In genomic region chr5:24596519-24597171, GRCm38 (mm10) we compare ENCODE assay signal across 8 mouse cellular contexts. TPM values are rescaled to one million over a fixed set of nuclear protein-coding genes. Genes with fewer than 3 reads are reported as not detected.
A peak's percentile ranks its signal among the peaks of the same experiment; 100 is the strongest.
DNase-seq lines count a peak whose midpoint lies in the region; ATAC-seq and TF ChIP-seq lines count a peak whose summit lies in the region.
"Had no signal": no experiment of that assay in that cellular context is flagged by ENCODE, and none has a peak within 500 bp of the region (broad histone marks: within the 10 kb centered on the region; RNA-seq: fewer than 3 reads in every experiment).

No protein-coding gene starts in this region.

- no peaks in the 10 kb centered on the region for H3K36me3 ChIP-seq in thymus, adult 2 months (ENCODE audit: control insufficient read depth, insufficient read depth, low read length)
- H3K36me3 ChIP-seq in embryonic facial prominence, embryonic 11.5 days (replicated peaks; ENCODE audit: control insufficient read depth, insufficient read depth, low read depth, low read length) = peaks cover 2% of the 10 kb centered on the region
- H3K36me3 ChIP-seq in hindbrain, embryonic 11.5 days (ENCODE audit: control insufficient read depth, insufficient read depth, low read length) = no peaks in the 10 kb centered on the region; the same call in 1 of the 2 replicates
- peaks cover 44% of the 10 kb centered on the region for H3K36me3 ChIP-seq in neural tube, embryonic 13.5 days

- intact Hi-C loops in left cerebral cortex, postnatal 36 days (cut with DNase I) = loop anchor here (5.0 kb wide), 1 partner anchor 109 kb away; no protein-coding TSS in a partner anchor

- DNase-seq in thymus, adult 2 months = no peak
- no peak for DNase-seq in thymus, postnatal 14 days
- DNase-seq in embryonic facial prominence, embryonic 11.5 days (ENCODE audit: low spot score) = peak; percentile 72
- peak; percentile 71 for DNase-seq in hindbrain, embryonic 11.5 days (ENCODE audit: low spot score)
- peak; percentile 78 to 79 for DNase-seq in left cerebral cortex, postnatal 36 days (ENCODE audit: low spot score in 2 of 2)
- DNase-seq in gastrocnemius, postnatal 10 days = no peak

- TF ChIP-seq POLR2A in thymus, adult 2 months (IDR thresholded peaks at IDR 0.05; ENCODE audit: control insufficient read depth, extremely low read depth, insufficient read depth, low read length, poor library complexity) = no peak

- H3K4me1 ChIP-seq in thymus, adult 2 months (replicated peaks; ENCODE audit: control insufficient read depth, insufficient read depth, low read length) = peaks cover 20% of the 10 kb centered on the region; the same call in 1 of the 2 replicates
- H3K4me1 ChIP-seq in embryonic facial prominence, embryonic 11.5 days (ENCODE audit: control insufficient read depth, insufficient read depth, low read length) = peaks cover 3% of the 10 kb centered on the region
- peaks cover 36% of the 10 kb centered on the region for H3K4me1 ChIP-seq in hindbrain, embryonic 11.5 days (replicated peaks; ENCODE audit: control insufficient read depth, insufficient read depth, low read length)
- H3K4me1 ChIP-seq in neural tube, embryonic 13.5 days (replicated peaks) = peaks cover 79% of the 10 kb centered on the region

- 5% methylated on average over 11 of the region's 11 CpGs for WGBS in thymus, adult 2 months
- 22% methylated on average over 11 of the region's 11 CpGs for WGBS in embryonic facial prominence, embryonic 11.5 days
- WGBS in hindbrain, embryonic 11.5 days = 15% methylated on average over 11 of the region's 11 CpGs
- 4% methylated on average over 11 of the region's 11 CpGs for WGBS in neural tube, embryonic 13.5 days

- H3K9ac ChIP-seq in embryonic facial prominence, embryonic 11.5 days (replicated peaks; ENCODE audit: low read length) = no peak overlapping the region
- peak overlapping the region; percentile 33 for H3K9ac ChIP-seq in hindbrain, embryonic 11.5 days (ENCODE audit: low read depth, low read length)
- H3K9ac ChIP-seq in neural tube, embryonic 13.5 days = peak overlapping the region; percentile 62

- peaks cover 10% of the 10 kb centered on the region; the same call in 1 of the 2 replicates for H3K27me3 ChIP-seq in thymus, adult 2 months (ENCODE audit: control insufficient read depth, insufficient read depth, low read length)
- peaks cover 5% of the 10 kb centered on the region for H3K27me3 ChIP-seq in embryonic facial prominence, embryonic 11.5 days (ENCODE audit: control insufficient read depth, insufficient read depth, low read length)
- peaks cover 12% of the 10 kb centered on the region for H3K27me3 ChIP-seq in hindbrain, embryonic 11.5 days (ENCODE audit: control insufficient read depth, insufficient read depth, low read length)
- H3K27me3 ChIP-seq in neural tube, embryonic 13.5 days = peaks cover 4% of the 10 kb centered on the region; the same call in 1 of the 2 replicates

- no peak overlapping the region for H3K4me2 ChIP-seq in embryonic facial prominence, embryonic 11.5 days (ENCODE audit: low read depth, low read length)
- peak overlapping the region; percentile 25 for H3K4me2 ChIP-seq in hindbrain, embryonic 11.5 days (replicated peaks; ENCODE audit: low read depth, low read length)
- peak overlapping the region; percentile 48 for H3K4me2 ChIP-seq in neural tube, embryonic 13.5 days

- ATAC-seq in embryonic facial prominence, embryonic 11.5 days (replicated peaks; ENCODE audit: insufficient number of reproducible peaks, low FRiP score, low TSS enrichment, low read depth) = 0 out of 2 replicates have a peak, but pooled peaks have one; percentile 9
- ATAC-seq in hindbrain, embryonic 11.5 days (ENCODE audit: low FRiP score) = peak; percentile 41
- ATAC-seq in neural tube, embryonic 13.5 days (ENCODE audit: low read depth) = peak; percentile 49

- H3K27ac ChIP-seq in thymus, adult 2 months (ENCODE audit: control insufficient read depth, insufficient read depth, low read length) = no peak overlapping the region
- peak overlapping the region; percentile 38; the same call in 1 of the 2 replicates for H3K27ac ChIP-seq in embryonic facial prominence, embryonic 11.5 days (replicated peaks; ENCODE audit: low read depth, low read length)
- H3K27ac ChIP-seq in hindbrain, embryonic 11.5 days (ENCODE audit: low read depth, low read length) = peak overlapping the region; percentile 85
- peak overlapping the region; percentile 91 for H3K27ac ChIP-seq in neural tube, embryonic 13.5 days (replicated peaks)

- no peaks in the 10 kb centered on the region for H3K9me3 ChIP-seq in embryonic facial prominence, embryonic 11.5 days (replicated peaks; ENCODE audit: control insufficient read depth, low read length)
- H3K9me3 ChIP-seq in hindbrain, embryonic 11.5 days (ENCODE audit: control insufficient read depth, low read length) = no peaks in the 10 kb centered on the region
- H3K9me3 ChIP-seq in neural tube, embryonic 13.5 days = no peaks in the 10 kb centered on the region

- no peak for TF ChIP-seq CTCF in thymus, adult 2 months (IDR thresholded peaks at IDR 0.05; ENCODE audit: borderline replicate concordance, control insufficient read depth, extremely low read depth, insufficient read depth, low read length, poor library complexity)

- peak overlapping the region; percentile 5; the same call in 1 of the 2 replicates for H3K4me3 ChIP-seq in thymus, adult 2 months (ENCODE audit: control insufficient read depth, insufficient read depth, low read length)
- H3K4me3 ChIP-seq in embryonic facial prominence, embryonic 11.5 days (ENCODE audit: low read depth, low read length) = no peak overlapping the region
- H3K4me3 ChIP-seq in hindbrain, embryonic 11.5 days (ENCODE audit: low read depth, low read length) = no peak overlapping the region
- peak overlapping the region; percentile 21 for H3K4me3 ChIP-seq in neural tube, embryonic 13.5 days

RNA-seq across cellular contexts. Expression of gene Chpf2, which starts 10.1 kb away (rescaled TPM):
- polyA plus RNA-seq in thymus, adult 2 months (2012; rRNA removed) = 53.5 and 55.5 TPM in 2 replicates
- polyA plus RNA-seq in embryonic facial prominence, embryonic 11.5 days (2014; fragmentation: Nextera tagmentation; extraction: Ambion mirVana) = 6.4 and 7.1 TPM in 2 replicates
- 8.6 and 8.7 TPM in 2 replicates for polyA plus RNA-seq in hindbrain, embryonic 11.5 days (2014; fragmentation: Nextera tagmentation; extraction: Ambion mirVana)
- 10 to 100 TPM; 69.2 to 76.9 TPM for total RNA-seq in left cerebral cortex, postnatal 36 days (2021)
- 19.1 and 19.9 TPM in 2 replicates for polyA plus RNA-seq in neural tube, embryonic 13.5 days (2015; fragmentation: Nextera tagmentation; extraction: Ambion mirVana)
- total RNA-seq in gastrocnemius, postnatal 10 days (2021) = 10 to 100 TPM; 19.6 to 29.4 TPM

RNA-seq across cellular contexts. Expression of gene Abcf2, which starts 19.4 kb away (rescaled TPM):
- polyA plus RNA-seq in thymus, adult 2 months (2012; rRNA removed) = 117 and 121 TPM in 2 replicates
- 148 and 159 TPM in 2 replicates for polyA plus RNA-seq in embryonic facial prominence, embryonic 11.5 days (2014; fragmentation: Nextera tagmentation; extraction: Ambion mirVana)
- polyA plus RNA-seq in hindbrain, embryonic 11.5 days (2014; fragmentation: Nextera tagmentation; extraction: Ambion mirVana) = 121 and 136 TPM in 2 replicates
- 10 to 100 TPM; 85.2 to 90.3 TPM for total RNA-seq in left cerebral cortex, postnatal 36 days (2021)
- 91.2 and 99.1 TPM in 2 replicates for polyA plus RNA-seq in neural tube, embryonic 13.5 days (2015; fragmentation: Nextera tagmentation; extraction: Ambion mirVana)
- total RNA-seq in gastrocnemius, postnatal 10 days (2021) = 10 to 100 TPM; 66.4 to 74.0 TPM

RNA-seq across cellular contexts. Expression of gene Smarcd3, which starts 27.6 kb away (rescaled TPM):
- 3.7 and 6.1 TPM in 2 replicates for polyA plus RNA-seq in thymus, adult 2 months (2012; rRNA removed)
- polyA plus RNA-seq in embryonic facial prominence, embryonic 11.5 days (2014; fragmentation: Nextera tagmentation; extraction: Ambion mirVana) = 46.2 and 47.1 TPM in 2 replicates
- polyA plus RNA-seq in hindbrain, embryonic 11.5 days (2014; fragmentation: Nextera tagmentation; extraction: Ambion mirVana) = 42.3 and 45.9 TPM in 2 replicates
- 100 to 1,000 TPM in 1 of 2 experiments, 10 to 100 TPM in 1; 95.3 to 108 TPM for total RNA-seq in left cerebral cortex, postnatal 36 days (2021)
- polyA plus RNA-seq in neural tube, embryonic 13.5 days (2015; fragmentation: Nextera tagmentation; extraction: Ambion mirVana) = 91.1 and 99.2 TPM in 2 replicates
- total RNA-seq in gastrocnemius, postnatal 10 days (2021) = 100 to 1,000 TPM; 122 to 132 TPM

RNA-seq across cellular contexts. Expression of gene 4931409K22Rik, which starts 40.0 kb away (rescaled TPM):
- polyA plus RNA-seq in thymus, adult 2 months (2012; rRNA removed) = not detected in 2 replicates
- not detected in 2 replicates for polyA plus RNA-seq in embryonic facial prominence, embryonic 11.5 days (2014; fragmentation: Nextera tagmentation; extraction: Ambion mirVana)
- polyA plus RNA-seq in hindbrain, embryonic 11.5 days (2014; fragmentation: Nextera tagmentation; extraction: Ambion mirVana) = 0.14 TPM in 1 of 2 replicates, not detected in the other
- total RNA-seq in left cerebral cortex, postnatal 36 days (2021) = under 1 TPM in 1 of 2 experiments, not detected in 1; 0.23 TPM
- 0.08 and 0.17 TPM in 2 replicates for polyA plus RNA-seq in neural tube, embryonic 13.5 days (2015; fragmentation: Nextera tagmentation; extraction: Ambion mirVana)
- total RNA-seq in gastrocnemius, postnatal 10 days (2021) = not detected
- polyA plus RNA-seq: lung, embryonic 16.5 days had no signal

RNA-seq across cellular contexts. Expression of gene Asb10, which starts 55.9 kb away (rescaled TPM):
- polyA plus RNA-seq in thymus, adult 2 months (2012; rRNA removed) = 0.38 and 9.5 TPM in 2 replicates
- polyA plus RNA-seq in embryonic facial prominence, embryonic 11.5 days (2014; fragmentation: Nextera tagmentation; extraction: Ambion mirVana) = 0.24 and 0.36 TPM in 2 replicates
- 0.20 and 0.33 TPM in 2 replicates for polyA plus RNA-seq in hindbrain, embryonic 11.5 days (2014; fragmentation: Nextera tagmentation; extraction: Ambion mirVana)
- total RNA-seq in left cerebral cortex, postnatal 36 days (2021) = under 1 TPM in 1 of 2 experiments, not detected in 1; 0.27 TPM
- polyA plus RNA-seq in neural tube, embryonic 13.5 days (2015; fragmentation: Nextera tagmentation; extraction: Ambion mirVana) = 0.15 and 0.25 TPM in 2 replicates
- 10 to 100 TPM; 31.3 to 37.4 TPM for total RNA-seq in gastrocnemius, postnatal 10 days (2021)

Comparison
In these comparisons a context has a peak if more than half of its experiments do, and no peak if none do; other contexts are left out.
1. DNase-seq: peak in embryonic facial prominence, embryonic 11.5 days (single experiment), hindbrain, embryonic 11.5 days (single experiment) and left cerebral cortex, postnatal 36 days (2 of 2); none in thymus, adult 2 months (single experiment), thymus, postnatal 14 days (single experiment) and gastrocnemius, postnatal 10 days (single experiment).
2. H3K4me3 ChIP-seq: peak in thymus, adult 2 months (single experiment) and neural tube, embryonic 13.5 days (single experiment); none in embryonic facial prominence, embryonic 11.5 days (single experiment) and hindbrain, embryonic 11.5 days (single experiment).
3. Peak in every context shown above with its lines, with median percentiles within 50 percentile points of each other: ATAC-seq.